Mouse (Mus musculus) c-Kit-positive CD71-negative TER-119-negative erythroid progenitor cells, embryonic 14.5 days (primary cell): ENCODE data around the gene Slc16a5.
A peak's percentile ranks its signal among the peaks of the same experiment; 100 is the strongest.

Experiments
- DNase-seq: peaks from one replicate; pipeline ENCODE4 v3.0.0-alpha.2; 2013; ENCODE audit warnings: low read depth

Slc16a5 gene

DNA sequence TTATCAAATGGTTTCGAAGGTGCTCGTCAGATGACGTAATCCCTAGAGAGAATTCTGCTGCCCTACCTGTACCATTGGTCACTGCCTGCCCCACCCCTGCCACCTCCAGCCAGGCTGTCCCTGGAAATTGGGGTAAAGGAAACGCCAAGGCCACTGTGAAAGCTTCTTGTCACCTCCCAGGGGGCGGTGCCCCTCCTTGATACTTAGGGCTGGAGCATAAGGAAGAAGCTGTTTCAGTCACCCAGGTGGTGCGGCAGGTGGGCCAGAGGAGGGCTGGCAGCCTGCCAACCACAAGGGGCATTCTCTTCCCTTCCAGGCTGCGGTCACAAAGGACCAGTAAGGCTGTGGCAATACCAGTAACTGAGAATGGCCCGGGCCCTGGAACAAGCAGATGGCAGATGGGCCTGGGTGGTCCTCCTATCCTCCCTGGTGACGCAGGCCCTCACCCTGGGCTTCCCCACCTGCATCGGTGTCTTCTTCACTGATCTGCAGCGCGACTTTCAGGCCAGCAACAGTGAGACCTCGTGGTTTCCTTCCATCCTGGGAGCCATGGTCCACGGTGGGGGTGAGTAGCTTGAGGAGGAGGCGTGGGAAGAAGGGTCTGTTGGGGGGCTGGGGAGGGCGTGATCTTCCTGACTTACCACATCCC is at the start of gene Slc16a5:
Gene Slc16a5, plus strand, starts transcription at position 232 of the 649 bp plus-strand sequence.
- no peak for DNase-seq

- DNase-seq, result peak; percentile 91
Observed at GRCm38 (mm10) chr11:115419531-115420237, 42.6 kb upstream of the Slc16a5 start, which contains the start of the genes Atp5h and Kctd2. Gene Atp5h, minus strand, starts transcription at chr11:115419962. Gene Kctd2, plus strand, starts transcription at chr11:115420128.

DNA sequence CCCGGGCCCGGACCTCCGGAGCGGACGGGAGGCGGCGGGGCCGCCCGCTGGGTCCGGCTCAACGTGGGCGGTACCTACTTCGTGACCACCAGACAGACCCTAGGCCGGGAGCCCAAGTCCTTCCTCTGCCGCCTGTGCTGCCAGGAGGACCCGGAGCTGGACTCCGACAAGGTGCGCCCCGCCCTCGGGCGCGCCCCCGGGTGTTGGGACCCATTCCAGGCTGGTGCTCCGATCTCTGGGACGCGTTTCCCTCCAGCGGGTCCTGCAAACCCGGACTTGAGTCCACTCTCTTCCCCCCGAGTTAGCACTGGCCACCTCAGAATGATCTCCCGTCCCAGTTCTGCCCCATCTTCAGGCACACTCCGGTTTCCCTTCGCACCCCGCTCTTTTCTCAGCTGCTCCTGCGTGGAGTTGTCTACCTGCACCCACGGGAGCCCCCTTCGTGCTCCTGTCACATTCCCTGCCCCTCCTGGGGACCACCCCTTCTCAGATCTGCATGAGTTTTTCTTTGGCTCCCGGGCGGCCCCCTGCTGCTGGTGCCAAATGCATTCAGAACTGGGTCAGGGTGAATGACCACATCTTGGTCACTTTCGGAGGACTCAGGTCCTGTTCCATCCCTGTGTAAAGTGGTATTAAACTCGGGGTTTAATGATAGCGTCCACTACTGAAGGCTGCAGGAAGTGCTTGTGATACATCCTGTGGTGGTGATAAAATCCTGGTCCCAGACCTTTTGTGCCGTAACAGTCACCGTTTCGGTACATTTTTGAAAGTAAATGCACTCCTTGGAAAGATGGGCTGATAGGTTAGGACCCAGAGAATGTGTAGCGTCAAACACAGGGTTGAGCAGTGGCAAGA is 41.7 kb upstream of the Slc16a5 start:
- DNase-seq, result no peak

DNA sequence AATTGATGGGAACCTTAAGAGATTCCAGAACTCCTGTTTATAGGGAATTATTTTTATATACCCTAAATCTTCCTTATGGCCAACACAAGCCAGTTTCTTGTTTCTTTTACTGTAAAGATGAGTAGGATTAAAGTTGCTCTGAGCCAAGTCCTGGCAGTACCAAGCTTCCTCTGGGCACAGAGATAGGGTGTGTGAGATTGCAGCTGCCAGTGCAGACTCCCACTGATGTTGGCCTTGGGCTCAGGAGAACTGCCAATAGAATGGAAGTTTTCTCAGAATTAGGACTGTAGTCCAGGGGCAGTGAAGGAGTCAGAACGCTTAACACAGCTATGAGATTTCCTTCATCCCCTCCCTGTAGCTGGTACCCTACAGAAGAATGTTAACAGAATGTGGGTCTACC is 40.9 kb upstream of the Slc16a5 start:
- DNase-seq, result no peak

DNA sequence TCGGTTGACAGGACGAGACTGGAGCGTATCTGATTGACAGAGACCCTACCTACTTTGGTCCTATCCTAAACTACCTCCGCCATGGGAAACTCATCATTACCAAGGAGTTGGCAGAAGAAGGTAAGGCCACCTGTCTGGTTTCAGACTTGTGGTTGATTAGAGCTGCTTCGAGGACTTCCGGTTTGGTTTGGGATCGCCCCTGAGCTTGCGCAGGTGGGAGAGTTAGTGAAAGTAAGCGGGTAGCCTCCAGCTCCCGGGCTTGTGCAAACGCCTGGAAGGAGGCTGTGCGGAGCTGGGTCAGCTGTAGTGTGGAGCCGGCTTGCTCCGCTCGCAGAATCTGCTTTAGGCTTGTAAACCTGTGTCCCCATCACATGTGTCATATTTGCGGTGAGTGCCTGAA is 40.3 kb upstream of the Slc16a5 start:
- no peak for DNase-seq

- no peak for DNase-seq
Observed at GRCm38 (mm10) chr11:115423091-115423490, 39.2 kb upstream of the Slc16a5 start.

DNA sequence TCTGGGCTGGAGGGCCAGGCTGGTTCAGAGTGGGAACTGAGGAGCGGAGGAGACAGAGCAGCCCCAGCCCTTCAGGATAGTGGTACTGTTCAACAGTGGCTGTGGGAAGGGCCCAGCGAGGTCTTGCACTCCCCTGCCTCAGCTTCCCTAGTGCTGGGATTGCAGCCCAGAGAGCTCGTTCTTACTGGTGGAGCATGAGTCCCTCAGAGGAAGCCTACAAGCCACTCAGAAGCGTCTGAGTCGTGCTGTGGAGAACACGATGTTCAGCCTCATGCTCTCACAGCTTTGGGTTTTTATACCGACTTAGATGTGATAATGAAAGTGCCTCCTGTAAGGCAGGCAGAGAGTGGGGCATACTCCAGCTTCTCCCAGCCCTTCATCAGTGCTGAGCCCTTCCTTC is 37.6 kb upstream of the Slc16a5 start:
- no peak for DNase-seq

DNA sequence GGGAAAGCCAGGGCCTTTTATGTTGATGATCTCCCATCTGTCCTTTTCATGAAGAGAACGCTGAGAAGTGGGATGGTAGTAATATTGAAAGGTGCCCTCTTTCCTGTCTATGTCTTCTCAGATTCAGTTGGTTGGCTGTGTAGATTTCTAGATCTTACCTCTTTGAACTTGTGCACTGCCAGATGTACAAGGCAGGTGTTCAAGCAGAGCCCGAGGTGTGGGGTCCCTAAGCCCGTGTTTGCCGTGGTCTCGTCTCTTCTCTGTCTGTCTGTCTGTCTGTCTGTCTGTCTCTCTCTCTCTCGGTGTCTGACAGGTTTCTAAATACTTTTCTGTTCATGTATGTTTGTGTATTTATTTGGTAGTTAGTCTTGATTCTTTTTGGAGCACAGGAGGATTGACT is 36.6 kb upstream of the Slc16a5 start:
- DNase-seq, result no peak

GRCm38 (mm10) chr11:115427482-115428331 is 34.6 kb upstream of the Slc16a5 start:
- peak; percentile 72 for DNase-seq

- DNase-seq, result no peak
Observed at GRCm38 (mm10) chr11:115429307-115429706, 33.0 kb upstream of the Slc16a5 start.

- DNase-seq, result no peak
Observed at GRCm38 (mm10) chr11:115430561-115430960, 31.7 kb upstream of the Slc16a5 start.

- DNase-seq, result no peak
Observed at GRCm38 (mm10) chr11:115432814-115433213, 29.5 kb upstream of the Slc16a5 start.

- DNase-seq, result no peak
Observed at GRCm38 (mm10) chr11:115433342-115433741, 28.9 kb upstream of the Slc16a5 start.

GRCm38 (mm10) chr11:115435596-115436337 is 26.5 kb upstream of the Slc16a5 start:
- no peak for DNase-seq

DNA sequence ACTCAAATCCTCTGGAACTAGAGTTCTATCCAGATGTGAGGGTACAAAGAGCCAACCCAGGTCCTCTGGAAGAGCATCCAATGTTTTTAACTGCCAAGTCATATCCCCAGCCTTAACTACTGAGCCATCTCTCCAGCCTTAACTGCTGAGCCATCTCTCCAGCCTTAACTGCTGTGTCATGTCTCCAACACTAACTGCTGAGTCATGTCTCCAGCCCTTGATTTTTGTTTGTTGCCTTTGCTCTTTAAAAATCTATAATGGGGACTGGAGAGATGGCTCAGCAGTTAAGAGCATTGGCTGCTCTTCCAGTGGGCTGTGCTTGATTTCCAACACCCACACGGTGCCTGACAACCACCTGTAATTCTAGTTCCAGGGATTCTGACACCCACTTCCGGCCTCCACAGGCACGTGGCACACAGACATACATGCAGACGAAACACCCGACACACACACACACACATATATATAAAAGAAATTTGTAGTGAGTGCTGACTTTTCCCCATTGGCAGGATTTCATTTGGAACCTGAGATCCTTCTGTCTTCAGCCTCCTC is 24.6 kb upstream of the Slc16a5 start:
- no peak for DNase-seq

DNA sequence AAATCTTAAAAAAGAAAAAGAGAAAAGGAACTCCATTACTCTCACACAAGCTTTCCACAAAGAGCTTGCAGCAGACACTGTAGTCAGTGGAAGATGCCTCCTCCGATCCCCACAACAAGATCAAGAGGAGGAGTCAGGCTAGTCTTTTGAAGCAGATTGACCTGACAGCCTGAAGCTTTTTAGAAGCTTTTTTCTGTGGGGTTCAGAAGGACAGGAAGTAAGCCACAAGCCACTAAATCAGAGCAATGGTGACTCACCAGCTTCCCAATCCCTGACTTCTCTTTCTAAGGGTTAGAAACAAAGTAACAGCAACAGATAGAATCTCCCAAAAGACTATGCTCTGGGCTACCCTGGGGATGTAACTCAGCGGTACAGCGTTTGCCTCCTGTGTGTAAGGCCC is 22.9 kb upstream of the Slc16a5 start:
- DNase-seq, result no peak

DNA sequence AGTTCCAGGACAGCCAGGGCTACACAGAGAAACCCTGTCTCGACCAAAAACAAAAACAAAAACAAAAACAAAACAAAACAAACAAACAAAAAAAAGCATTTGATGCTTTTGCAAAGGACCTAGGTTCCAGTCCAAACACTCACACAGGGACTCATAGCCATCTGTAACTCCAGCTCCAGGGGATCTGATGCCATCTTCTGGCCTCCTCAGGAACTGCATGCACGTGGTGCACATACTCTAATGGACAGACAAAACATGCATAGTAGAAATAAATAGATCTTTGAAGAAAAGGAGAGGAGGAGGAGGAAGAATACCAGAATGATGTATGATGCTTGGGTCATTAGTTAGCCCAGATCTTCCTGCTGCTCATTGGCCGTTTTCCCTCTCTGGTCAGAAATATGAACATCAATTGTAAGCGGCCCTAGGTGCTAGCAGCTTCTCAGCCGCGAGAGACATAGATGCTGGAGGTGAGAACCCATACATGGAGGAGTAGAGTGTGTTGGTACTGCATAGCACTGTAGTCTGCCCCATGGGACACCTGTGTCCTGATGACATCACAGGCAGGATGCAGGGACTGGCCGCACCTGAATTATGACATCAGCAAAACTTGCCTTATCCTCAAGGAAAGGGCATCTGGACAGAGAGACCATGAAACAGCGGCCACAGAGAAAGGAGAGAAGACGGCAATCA is 22.2 kb upstream of the Slc16a5 start, which contains the start of gene Trim80:
Gene Trim80, plus strand, starts transcription at position 640 of the 690 bp plus-strand sequence.
- no peak for DNase-seq

DNA sequence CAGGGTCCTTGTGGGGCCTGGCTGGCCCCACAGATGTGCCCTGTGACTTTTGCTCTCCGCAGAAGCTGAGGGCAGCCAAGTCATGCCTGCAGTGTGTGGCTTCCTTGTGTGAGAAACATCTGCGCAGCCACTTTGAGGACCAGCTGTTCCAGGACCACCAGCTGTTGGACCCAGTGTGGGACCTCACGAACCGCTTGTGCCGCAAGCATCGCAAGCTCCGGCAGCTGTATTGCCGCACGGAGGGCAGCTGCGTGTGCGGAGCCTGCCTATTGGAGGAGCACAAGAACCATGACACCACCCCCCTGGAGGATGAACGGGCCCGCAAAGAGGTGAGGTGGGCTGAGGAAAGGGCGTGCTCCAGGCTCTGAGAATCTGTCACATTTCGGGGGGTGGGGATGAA is 20.9 kb upstream of the Slc16a5 start:
- no peak for DNase-seq

DNA sequence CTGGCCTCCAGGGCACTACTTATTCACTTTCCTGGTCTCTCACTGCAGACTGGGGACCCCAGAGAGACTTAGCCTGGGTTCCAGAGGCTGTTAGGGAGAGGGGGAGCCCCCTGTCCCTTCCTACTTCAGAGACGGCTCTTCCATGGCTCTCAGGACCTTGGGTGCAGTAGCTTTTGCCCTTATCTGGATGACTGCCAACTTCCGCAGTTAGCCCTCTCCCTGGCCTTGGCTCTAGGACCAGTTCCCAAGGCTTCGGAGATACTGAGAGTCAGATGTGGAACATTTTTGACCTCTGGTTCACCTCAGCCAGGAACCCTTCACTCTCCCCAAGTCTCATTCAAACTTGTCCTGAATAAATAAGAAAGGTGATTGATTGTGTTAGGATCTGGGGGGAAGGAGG is 15.4 kb upstream of the Slc16a5 start:
- DNase-seq, result no peak

DNA sequence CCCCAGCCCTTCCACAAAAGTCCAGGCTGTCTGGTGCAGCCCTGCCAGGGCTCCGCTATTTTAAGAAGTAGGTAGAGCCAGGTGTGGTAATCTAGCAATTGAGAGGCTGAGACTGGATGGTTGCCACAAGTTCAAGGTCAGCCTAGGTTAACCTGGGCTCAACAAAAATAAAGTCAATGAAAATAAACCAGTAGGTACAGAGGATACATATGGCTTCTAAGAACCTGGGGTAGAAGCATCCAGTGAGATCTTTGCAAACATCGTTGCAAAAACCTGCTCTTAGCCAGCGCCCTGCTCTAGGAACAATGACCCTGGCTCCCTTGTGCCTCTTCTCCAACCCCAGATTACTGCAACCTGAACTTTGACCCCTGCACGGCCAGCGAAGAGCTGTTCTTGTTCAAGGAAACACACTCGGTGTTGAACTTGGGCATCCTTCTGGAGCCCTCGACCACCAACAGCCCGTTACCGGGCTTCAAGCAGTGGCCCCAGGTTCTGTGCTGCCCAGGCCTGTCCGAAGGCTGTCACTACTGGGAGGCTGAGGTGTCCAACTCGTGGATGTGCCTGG is 14.9 kb upstream of the Slc16a5 start:
- DNase-seq, result no peak
